Mouse (Mus musculus): ENCODE measurements around the gene Cpeb3. TPM values are rescaled to one million over a fixed set of nuclear protein-coding genes. Genes with fewer than 3 reads are reported as not detected.
"Not testable (repeated sequence)": the region's sequence is repeated elsewhere in the genome, so short reads cannot be mapped to it uniquely, and the experiment has no call there.

Gene Cpeb3
- polyA plus RNA-seq, 1 experiment from 2014 or later = 10.4 TPM

- Histone ChIP-seq H3K27me3 (replicated peaks; ENCODE audit: control insufficient read depth, insufficient read depth, low read length) (no peaks in the 10 kb centered on the region), H3K4me3 (ENCODE audit: low read length) (no peak overlapping the region), H3K9ac (ENCODE audit: low read depth, low read length) (no peak overlapping the region), H3K4me1 (ENCODE audit: control insufficient read depth, insufficient read depth, low read depth, low read length) (no peaks in the 10 kb centered on the region), H3K36me3 (ENCODE audit: control insufficient read depth, insufficient read depth, low read length) (peaks cover 4% of the 10 kb centered on the region; the same call in 1 of the 2 replicates), H3K27ac (ENCODE audit: low read depth, low read length) (no peak overlapping the region), H3K9me3 (ENCODE audit: control insufficient read depth, low read length) (no peaks in the 10 kb centered on the region), H3K4me2 (ENCODE audit: low read length) (no peak overlapping the region)
- ATAC-seq = no peak
- WGBS = 62% methylated on average over 3 of the region's 3 CpGs
These were observed 123.9 kb downstream of the Cpeb3 start for GRCm38 (mm10) chr19:37084546-37084945.

DNA sequence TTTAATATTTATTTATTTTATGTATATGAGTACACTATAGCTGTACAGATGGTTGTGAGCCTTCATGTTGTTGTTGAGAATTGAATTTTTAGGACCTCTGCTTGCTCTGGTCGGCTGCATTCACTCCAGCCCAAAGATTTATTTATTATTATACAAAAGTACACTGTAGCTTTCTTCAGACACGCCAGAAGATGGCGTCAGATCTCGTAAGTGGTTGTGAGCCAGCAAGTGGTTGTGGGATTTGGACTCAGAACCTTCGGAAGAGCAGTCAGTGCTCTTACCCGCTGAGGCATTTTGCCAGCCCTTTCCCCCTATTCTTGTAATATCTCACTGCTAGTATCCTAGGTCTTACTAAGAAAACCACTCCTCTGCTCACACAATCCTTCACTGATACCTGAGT is 126.9 kb downstream of the Cpeb3 start:
- Histone ChIP-seq H3K27ac (ENCODE audit: low read depth, low read length) (no peak overlapping the region), H3K9me3 (ENCODE audit: control insufficient read depth, low read length) (no peaks in the 10 kb centered on the region), H3K36me3 (ENCODE audit: control insufficient read depth, insufficient read depth, low read length) (no peaks in the 10 kb centered on the region), H3K4me2 (ENCODE audit: low read length) (no peak overlapping the region), H3K9ac (ENCODE audit: low read depth, low read length) (no peak overlapping the region), H3K4me1 (ENCODE audit: control insufficient read depth, insufficient read depth, low read depth, low read length) (no peaks in the 10 kb centered on the region), H3K27me3 (replicated peaks; ENCODE audit: control insufficient read depth, insufficient read depth, low read length) (no peaks in the 10 kb centered on the region), H3K4me3 (ENCODE audit: low read length) (no peak overlapping the region)
- no peak for ATAC-seq
- 61% methylated on average over 6 of the region's 6 CpGs for WGBS

GRCm38 (mm10) chr19:37079151-37079550 is 129.2 kb downstream of the Cpeb3 start:
- Histone ChIP-seq H3K4me3 (ENCODE audit: low read length) (no peak overlapping the region), H3K4me2 (ENCODE audit: low read length) (no peak overlapping the region), H3K27me3 (replicated peaks; ENCODE audit: control insufficient read depth, insufficient read depth, low read length) (no peaks in the 10 kb centered on the region), H3K4me1 (ENCODE audit: control insufficient read depth, insufficient read depth, low read depth, low read length) (no peaks in the 10 kb centered on the region), H3K9me3 (ENCODE audit: control insufficient read depth, low read length) (no peaks in the 10 kb centered on the region), H3K27ac (ENCODE audit: low read depth, low read length) (no peak overlapping the region), H3K9ac (ENCODE audit: low read depth, low read length) (no peak overlapping the region), H3K36me3 (ENCODE audit: control insufficient read depth, insufficient read depth, low read length) (no peaks in the 10 kb centered on the region)
- ATAC-seq = no peak
- WGBS = 89% methylated on average over 6 of the region's 6 CpGs

GRCm38 (mm10) chr19:37078571-37078970 is 129.8 kb downstream of the Cpeb3 start:
- H3K9me3 ChIP-seq (ENCODE audit: control insufficient read depth, low read length) = no peaks in the 10 kb centered on the region
- H3K36me3 ChIP-seq (ENCODE audit: control insufficient read depth, insufficient read depth, low read length) = no peaks in the 10 kb centered on the region
- no peaks in the 10 kb centered on the region for H3K4me1 ChIP-seq (ENCODE audit: control insufficient read depth, insufficient read depth, low read depth, low read length)
- no peak for ATAC-seq
- no peak overlapping the region for H3K9ac ChIP-seq (ENCODE audit: low read depth, low read length)
- no peak overlapping the region for H3K4me2 ChIP-seq (ENCODE audit: low read length)
- 97% methylated on average over 1 of the region's 1 CpGs for WGBS
- H3K27me3 ChIP-seq (replicated peaks; ENCODE audit: control insufficient read depth, insufficient read depth, low read length) = no peaks in the 10 kb centered on the region
- H3K27ac ChIP-seq (ENCODE audit: low read depth, low read length) = no peak overlapping the region
- no peak overlapping the region for H3K4me3 ChIP-seq (ENCODE audit: low read length)

DNA sequence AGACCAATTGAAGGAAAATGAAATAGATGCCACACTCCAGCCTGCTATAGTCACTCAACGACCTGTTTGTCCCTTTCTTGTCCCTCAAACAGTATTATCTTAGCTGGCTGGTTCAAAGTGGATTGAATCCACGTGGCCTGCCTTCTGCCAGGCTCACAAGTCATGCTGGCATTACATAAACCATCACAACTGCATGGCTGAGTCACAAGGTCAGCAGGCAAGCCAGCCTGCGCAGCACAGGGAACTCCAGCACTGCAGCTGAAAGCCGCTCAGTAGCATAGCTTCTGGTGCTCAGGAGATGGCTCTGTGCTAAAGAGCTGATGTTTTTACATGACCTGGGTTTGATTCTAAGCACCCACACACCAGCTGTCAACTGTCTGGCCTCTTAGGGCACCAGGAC is 130.3 kb downstream of the Cpeb3 start:
- 60% methylated on average over 4 of the region's 4 CpGs for WGBS
- no peak overlapping the region for H3K4me2 ChIP-seq (ENCODE audit: low read length)

GRCm38 (mm10) chr19:37077258-37077657 is 131.1 kb downstream of the Cpeb3 start:
- H3K4me3 ChIP-seq (ENCODE audit: low read length); H3K36me3 ChIP-seq (ENCODE audit: control insufficient read depth, insufficient read depth, low read length); H3K27me3 ChIP-seq (replicated peaks; ENCODE audit: control insufficient read depth, insufficient read depth, low read length); ATAC-seq; H3K4me2 ChIP-seq (ENCODE audit: low read length); H3K9me3 ChIP-seq (ENCODE audit: control insufficient read depth, low read length); H3K27ac ChIP-seq (ENCODE audit: low read depth, low read length); H3K4me1 ChIP-seq (ENCODE audit: control insufficient read depth, insufficient read depth, low read depth, low read length); H3K9ac ChIP-seq (ENCODE audit: low read depth, low read length): not testable (repeated sequence)
- WGBS = 84% methylated on average over 4 of the region's 4 CpGs

More for the DNA sequence above, 130.3 kb downstream of the Cpeb3 start:
- no peak overlapping the region for H3K9ac ChIP-seq (ENCODE audit: low read depth, low read length)
- ATAC-seq = no peak; the same call in 1 of the 2 replicates
- H3K4me1 ChIP-seq (ENCODE audit: control insufficient read depth, insufficient read depth, low read depth, low read length) = no peaks in the 10 kb centered on the region
- H3K4me3 ChIP-seq (ENCODE audit: low read length) = no peak overlapping the region
- H3K27ac ChIP-seq (ENCODE audit: low read depth, low read length) = no peak overlapping the region
- no peaks in the 10 kb centered on the region for H3K9me3 ChIP-seq (ENCODE audit: control insufficient read depth, low read length)
- H3K36me3 ChIP-seq (ENCODE audit: control insufficient read depth, insufficient read depth, low read length) = no peaks in the 10 kb centered on the region
- no peaks in the 10 kb centered on the region for H3K27me3 ChIP-seq (replicated peaks; ENCODE audit: control insufficient read depth, insufficient read depth, low read length)

GRCm38 (mm10) chr19:37076646-37077045 is 131.8 kb downstream of the Cpeb3 start:
- no peak overlapping the region for H3K9ac ChIP-seq (ENCODE audit: low read depth, low read length)
- no peaks in the 10 kb centered on the region for H3K4me1 ChIP-seq (ENCODE audit: control insufficient read depth, insufficient read depth, low read depth, low read length)
- no peaks in the 10 kb centered on the region for H3K27me3 ChIP-seq (replicated peaks; ENCODE audit: control insufficient read depth, insufficient read depth, low read length)
- H3K4me2 ChIP-seq (ENCODE audit: low read length) = no peak overlapping the region
- no peak overlapping the region for H3K4me3 ChIP-seq (ENCODE audit: low read length)
- no peak for ATAC-seq
- no peaks in the 10 kb centered on the region for H3K36me3 ChIP-seq (ENCODE audit: control insufficient read depth, insufficient read depth, low read length)
- H3K27ac ChIP-seq (ENCODE audit: low read depth, low read length) = no peak overlapping the region
- WGBS = 91% methylated on average over 4 of the region's 4 CpGs
- H3K9me3 ChIP-seq (ENCODE audit: control insufficient read depth, low read length) = no peaks in the 10 kb centered on the region

- no peak overlapping the region for H3K4me2 ChIP-seq (ENCODE audit: low read length)
- no peaks in the 10 kb centered on the region for H3K36me3 ChIP-seq (ENCODE audit: control insufficient read depth, insufficient read depth, low read length)
- no peak overlapping the region for H3K27ac ChIP-seq (ENCODE audit: low read depth, low read length)
- 55% methylated on average over 2 of the region's 2 CpGs for WGBS
- no peak overlapping the region for H3K9ac ChIP-seq (ENCODE audit: low read depth, low read length)
- no peak overlapping the region for H3K4me3 ChIP-seq (ENCODE audit: low read length)
- no peaks in the 10 kb centered on the region for H3K27me3 ChIP-seq (replicated peaks; ENCODE audit: control insufficient read depth, insufficient read depth, low read length)
- no peak for ATAC-seq
- H3K9me3 ChIP-seq (ENCODE audit: control insufficient read depth, low read length) = no peaks in the 10 kb centered on the region
- no peaks in the 10 kb centered on the region for H3K4me1 ChIP-seq (ENCODE audit: control insufficient read depth, insufficient read depth, low read depth, low read length)
These were observed 132.3 kb downstream of the Cpeb3 start for GRCm38 (mm10) chr19:37076116-37076515.

- Histone ChIP-seq H3K4me1 (ENCODE audit: control insufficient read depth, insufficient read depth, low read depth, low read length) (no peaks in the 10 kb centered on the region), H3K36me3 (ENCODE audit: control insufficient read depth, insufficient read depth, low read length) (no peaks in the 10 kb centered on the region), H3K9ac (ENCODE audit: low read depth, low read length) (no peak overlapping the region), H3K4me2 (ENCODE audit: low read length) (no peak overlapping the region), H3K4me3 (ENCODE audit: low read length) (no peak overlapping the region), H3K27me3 (replicated peaks; ENCODE audit: control insufficient read depth, insufficient read depth, low read length) (no peaks in the 10 kb centered on the region), H3K9me3 (ENCODE audit: control insufficient read depth, low read length) (no peaks in the 10 kb centered on the region), H3K27ac (ENCODE audit: low read depth, low read length) (no peak overlapping the region)
- no peak for ATAC-seq
- WGBS = 69% methylated on average over 7 of the region's 7 CpGs
These were observed 132.7 kb downstream of the Cpeb3 start for GRCm38 (mm10) chr19:37075690-37076089.

DNA sequence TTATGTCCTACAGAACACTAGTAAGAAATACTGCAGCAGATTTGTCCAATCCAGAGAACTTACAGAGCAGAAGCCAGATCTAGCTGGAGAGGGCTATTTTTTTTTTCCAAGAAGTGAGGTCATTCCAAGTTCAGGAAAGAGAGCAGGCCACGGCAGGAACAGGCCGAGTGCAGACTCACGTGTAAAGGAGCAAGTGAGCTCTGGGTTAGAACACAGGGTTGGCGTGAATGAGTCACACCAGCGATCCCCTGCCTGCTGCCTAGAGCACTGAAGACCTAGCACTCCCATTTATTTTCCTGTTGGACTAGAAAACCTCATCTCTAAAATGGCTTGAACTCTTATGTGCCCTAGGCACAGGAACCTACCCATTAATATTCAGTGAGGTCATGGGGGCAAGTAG is 133.7 kb downstream of the Cpeb3 start:
- H3K27me3 ChIP-seq (replicated peaks; ENCODE audit: control insufficient read depth, insufficient read depth, low read length) = no peaks in the 10 kb centered on the region
- ATAC-seq = no peak
- no peaks in the 10 kb centered on the region for H3K4me1 ChIP-seq (ENCODE audit: control insufficient read depth, insufficient read depth, low read depth, low read length)
- H3K4me3 ChIP-seq (ENCODE audit: low read length) = no peak overlapping the region
- H3K9ac ChIP-seq (ENCODE audit: low read depth, low read length) = no peak overlapping the region
- 85% methylated on average over 5 of the region's 5 CpGs for WGBS
- H3K9me3 ChIP-seq (ENCODE audit: control insufficient read depth, low read length) = no peaks in the 10 kb centered on the region
- H3K4me2 ChIP-seq (ENCODE audit: low read length) = no peak overlapping the region
- H3K27ac ChIP-seq (ENCODE audit: low read depth, low read length) = no peak overlapping the region
- H3K36me3 ChIP-seq (ENCODE audit: control insufficient read depth, insufficient read depth, low read length) = no peaks in the 10 kb centered on the region

Data from hindbrain, embryonic 16.5 days (tissue).